Mouse (Mus musculus) intestine, postnatal 0 days (tissue): ENCODE data around the gene Dcbld1. TPM values are rescaled to one million over a fixed set of nuclear protein-coding genes. Genes with fewer than 3 reads are reported as not detected.

Experiments
- ATAC-seq: fragments of 200-750 bp; cut with Nextera tagmentation; 2 replicates; pipeline ENCODE4 v1.8.0; 2017; ENCODE audit warnings: mild to moderate bottlenecking, moderate TSS enrichment, moderate library complexity
- H3K27ac ChIP-seq: fragments of 300-500 bp; sonication (generic); 2 replicates; pipeline ENCODE4 v1.5.1; 2014; ENCODE audit warnings: mild to moderate bottlenecking, low read depth, low read length, moderate library complexity
- H3K27me3 ChIP-seq: fragments of 300-500 bp; sonication (generic); replicated peaks from 2 replicates; pipeline ENCODE4 v1.6.1; 2014; ENCODE audit warnings: low read length, mixed read lengths; ENCODE audit not compliant: control insufficient read depth, insufficient read depth
- H3K36me3 ChIP-seq: fragments of 300-500 bp; sonication (generic); 2 replicates; pipeline ENCODE4 v1.6.1; 2014; ENCODE audit warnings: mild to moderate bottlenecking, moderate library complexity; ENCODE audit not compliant: control insufficient read depth, insufficient read depth
- H3K4me1 ChIP-seq: fragments of 300-500 bp; sonication (generic); replicated peaks from 2 replicates; pipeline ENCODE4 v1.6.1; 2014; ENCODE audit warnings: antibody characterized with exemption, low read length, mixed read lengths; ENCODE audit not compliant: control insufficient read depth, insufficient read depth
- H3K4me2 ChIP-seq: fragments of 300-500 bp; sonication (generic); replicated peaks from 2 replicates; pipeline ENCODE4 v1.6.1; 2014; ENCODE audit warnings: low read depth, mild to moderate bottlenecking, moderate library complexity
- H3K4me3 ChIP-seq: fragments of 300-500 bp; sonication (generic); 2 replicates; pipeline ENCODE4 v1.5.1; 2014; ENCODE audit warnings: low read depth, low read length
- H3K9ac ChIP-seq: fragments of 300-500 bp; sonication (generic); 2 replicates; pipeline ENCODE4 v1.6.1; 2014; ENCODE audit warnings: mild to moderate bottlenecking, low read depth, low read length
- H3K9me3 ChIP-seq: fragments of 300-500 bp; sonication (generic); 2 replicates; pipeline ENCODE4 v1.6.1; 2016; ENCODE audit warnings: mixed run types; ENCODE audit not compliant: control insufficient read depth
- CTCF ChIP-seq: sonication (generic); IDR thresholded peaks from 2 replicates; pipeline ENCODE4 v1.5.1; 2016; ENCODE audit warnings: low read depth, mild to moderate bottlenecking, control low read depth, antibody characterized with exemption, moderate library complexity
- WGBS: fragments of 180-500 bp; shearing (Covaris S2); extraction: QIAGEN DNeasy Blood & Tissue Kit; methylation state at CpG from one replicate; pipeline ENCODE4 v1.1.7; 2014; 5-methylcytosine and 5-hydroxymethylcytosine counted together
- polyA plus RNA-seq: library from polyadenylated mRNA; unstranded; fragments of >200 nt; fragmentation: Nextera tagmentation; extraction: Ambion mirVana; gene quantifications from 2 replicates; pipeline ENCODE4 v1.2.1, GENCODE M21; 2015

Gene Dcbld1
- polyA plus RNA-seq, 1 experiment from 2014 or later = 36.7 TPM

DNA sequence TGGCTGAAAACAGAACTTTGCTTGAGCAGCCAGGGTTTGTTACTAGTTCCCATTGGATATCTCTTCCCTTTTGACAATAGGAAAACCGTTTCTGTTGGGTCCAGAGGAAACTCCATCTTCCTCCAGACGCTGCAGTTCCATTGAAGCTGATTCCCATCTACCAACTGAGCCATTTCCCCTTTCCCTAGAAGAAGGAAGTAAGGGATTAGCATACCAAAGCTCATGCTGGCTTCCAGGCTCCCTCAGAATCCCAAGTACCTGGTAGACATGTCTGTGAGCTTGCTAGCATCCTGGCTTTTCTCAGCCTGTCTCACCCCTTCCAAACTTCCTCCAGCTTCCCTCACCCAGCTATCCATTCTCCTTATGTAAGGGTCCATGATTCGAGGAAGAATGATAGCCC is 45.4 kb downstream of the Dcbld1 start:
- no peak overlapping the region for H3K4me2 ChIP-seq
- WGBS = 63% methylated on average over 3 of the region's 3 CpGs
- TF ChIP-seq CTCF = no peak
- ATAC-seq = no peak
- H3K9ac ChIP-seq = no peak overlapping the region
- no peak overlapping the region for H3K4me3 ChIP-seq
- 0 out of 2 replicates have a peak, but pooled peaks cover 8% of the 10 kb centered on the region for H3K36me3 ChIP-seq
- peaks cover 5% of the 10 kb centered on the region; the same call in 1 of the 2 replicates for H3K4me1 ChIP-seq
- no peaks in the 10 kb centered on the region for H3K27me3 ChIP-seq
- no peaks in the 10 kb centered on the region for H3K9me3 ChIP-seq
- H3K27ac ChIP-seq = no peak overlapping the region

DNA sequence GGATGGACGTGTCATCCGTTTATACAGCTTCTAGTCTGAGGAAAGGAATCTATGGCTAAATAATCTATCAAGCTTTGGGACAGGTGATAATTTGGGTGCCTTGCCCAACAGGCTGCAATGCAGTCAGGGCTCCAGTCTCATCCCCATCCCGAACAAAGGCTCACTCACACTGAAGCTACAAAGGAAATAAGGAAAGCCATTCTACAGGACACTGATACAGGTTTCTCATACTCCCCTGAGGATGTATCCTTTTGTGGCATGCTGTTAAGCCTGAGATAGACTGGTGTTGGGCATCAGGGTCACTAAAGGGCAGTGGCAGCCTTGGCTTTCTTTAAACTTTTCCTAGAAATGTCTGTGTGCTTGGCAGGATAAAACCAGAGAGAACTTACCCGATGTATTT is 46.5 kb downstream of the Dcbld1 start:
- H3K9me3 ChIP-seq = no peaks in the 10 kb centered on the region
- TF ChIP-seq CTCF = no peak
- H3K4me1 ChIP-seq = peaks cover 5% of the 10 kb centered on the region; the same call in 1 of the 2 replicates
- no peaks in the 10 kb centered on the region for H3K27me3 ChIP-seq
- H3K27ac ChIP-seq = no peak overlapping the region
- 72% methylated on average over 4 of the region's 4 CpGs for WGBS
- 0 out of 2 replicates have a peak, but pooled peaks cover 8% of the 10 kb centered on the region for H3K36me3 ChIP-seq
- no peak for ATAC-seq
- no peak overlapping the region for H3K9ac ChIP-seq
- no peak overlapping the region for H3K4me3 ChIP-seq
- H3K4me2 ChIP-seq = no peak overlapping the region

DNA sequence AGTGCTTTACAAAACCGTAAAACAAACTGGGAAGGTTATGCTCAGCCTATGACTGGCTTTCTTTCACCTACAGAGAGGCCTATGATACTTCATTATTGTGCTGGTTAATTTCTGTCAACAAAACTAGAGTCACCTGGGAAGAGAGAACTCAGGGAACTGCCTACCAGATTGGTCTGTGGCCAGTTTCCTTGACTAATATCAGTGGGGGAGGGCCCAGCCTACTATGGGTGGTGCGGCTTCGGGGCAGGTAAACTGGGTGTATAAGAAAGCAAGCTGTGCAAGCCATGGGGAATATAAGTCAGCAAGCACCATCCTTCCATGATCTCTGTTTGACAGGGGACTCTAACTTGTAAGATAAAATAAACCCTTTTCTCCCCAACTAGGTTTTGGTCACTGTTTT is 47.2 kb downstream of the Dcbld1 start:
- no peak for ATAC-seq
- H3K4me1 ChIP-seq = peaks cover 5% of the 10 kb centered on the region; the same call in 1 of the 2 replicates
- H3K4me2 ChIP-seq = no peak overlapping the region
- H3K27ac ChIP-seq = no peak overlapping the region
- H3K27me3 ChIP-seq = no peaks in the 10 kb centered on the region
- H3K9ac ChIP-seq = no peak overlapping the region
- H3K36me3 ChIP-seq = 0 out of 2 replicates have a peak, but pooled peaks cover 8% of the 10 kb centered on the region
- TF ChIP-seq CTCF = no peak
- H3K4me3 ChIP-seq = no peak overlapping the region
- 69% methylated on average over 3 of the region's 3 CpGs for WGBS
- H3K9me3 ChIP-seq = no peaks in the 10 kb centered on the region

DNA sequence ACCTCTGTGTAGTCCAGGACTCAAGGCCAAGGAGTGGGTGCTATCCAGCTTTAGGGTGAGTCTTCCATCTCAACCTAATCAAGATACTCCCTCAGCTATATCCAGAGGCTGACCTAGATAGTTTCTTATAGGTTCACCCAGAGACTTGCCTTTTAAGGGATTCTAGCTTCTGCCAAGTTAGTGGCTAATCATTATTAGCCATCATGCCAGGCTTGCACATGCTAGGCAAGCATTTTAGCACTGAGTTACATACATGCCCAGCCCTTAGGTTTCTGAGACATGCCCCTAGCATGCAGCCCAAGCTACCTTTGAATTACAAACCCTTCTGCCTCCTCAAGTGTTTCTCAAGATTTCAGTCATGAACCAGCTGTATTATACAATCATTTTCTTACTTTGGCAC is 47.9 kb downstream of the Dcbld1 start:
- H3K36me3 ChIP-seq = 0 out of 2 replicates have a peak, but pooled peaks cover 8% of the 10 kb centered on the region
- no peak for ATAC-seq
- H3K9ac ChIP-seq = no peak overlapping the region
- no peaks in the 10 kb centered on the region for H3K27me3 ChIP-seq
- no peak overlapping the region for H3K4me2 ChIP-seq
- TF ChIP-seq CTCF = no peak
- H3K27ac ChIP-seq = 0 out of 2 replicates have a peak overlapping the region, but pooled peaks have one; percentile 21
- peaks cover 5% of the 10 kb centered on the region; the same call in 1 of the 2 replicates for H3K4me1 ChIP-seq
- H3K4me3 ChIP-seq = no peak overlapping the region
- no peaks in the 10 kb centered on the region for H3K9me3 ChIP-seq

DNA sequence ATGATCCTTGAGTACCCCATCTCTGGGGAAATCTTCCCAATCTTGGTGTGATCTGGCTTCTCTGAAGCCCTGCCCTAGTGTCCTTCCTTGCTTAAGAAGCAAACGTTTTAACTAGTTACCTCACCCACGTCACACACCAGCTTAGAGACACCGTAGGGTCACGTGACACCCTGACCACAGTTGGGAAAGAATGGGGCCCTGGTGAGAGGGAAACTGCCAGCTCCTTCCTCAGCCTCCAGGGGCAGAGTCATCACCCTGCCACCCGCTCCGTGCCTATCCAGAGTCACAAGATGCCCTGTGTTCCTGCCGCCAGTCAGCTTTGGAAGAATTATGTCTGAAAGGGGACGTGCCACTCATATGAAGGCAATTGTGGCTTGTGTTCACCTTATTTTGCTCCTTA is 51.2 kb downstream of the Dcbld1 start:
- ATAC-seq = peak; percentile 88
- Histone ChIP-seq H3K27me3 (no peaks in the 10 kb centered on the region), H3K4me2 (no peak overlapping the region), H3K4me3 (no peak overlapping the region), H3K4me1 (no peaks in the 10 kb centered on the region; the same call in 1 of the 2 replicates), H3K27ac (peak overlapping the region; percentile 50; the same call in 1 of the 2 replicates), H3K36me3 (0 out of 2 replicates have a peak, but pooled peaks cover 14% of the 10 kb centered on the region), H3K9ac (no peak overlapping the region), H3K9me3 (no peaks in the 10 kb centered on the region)
- TF ChIP-seq CTCF = peak; percentile 55
- WGBS = 42% methylated on average over 8 of the region's 8 CpGs

DNA sequence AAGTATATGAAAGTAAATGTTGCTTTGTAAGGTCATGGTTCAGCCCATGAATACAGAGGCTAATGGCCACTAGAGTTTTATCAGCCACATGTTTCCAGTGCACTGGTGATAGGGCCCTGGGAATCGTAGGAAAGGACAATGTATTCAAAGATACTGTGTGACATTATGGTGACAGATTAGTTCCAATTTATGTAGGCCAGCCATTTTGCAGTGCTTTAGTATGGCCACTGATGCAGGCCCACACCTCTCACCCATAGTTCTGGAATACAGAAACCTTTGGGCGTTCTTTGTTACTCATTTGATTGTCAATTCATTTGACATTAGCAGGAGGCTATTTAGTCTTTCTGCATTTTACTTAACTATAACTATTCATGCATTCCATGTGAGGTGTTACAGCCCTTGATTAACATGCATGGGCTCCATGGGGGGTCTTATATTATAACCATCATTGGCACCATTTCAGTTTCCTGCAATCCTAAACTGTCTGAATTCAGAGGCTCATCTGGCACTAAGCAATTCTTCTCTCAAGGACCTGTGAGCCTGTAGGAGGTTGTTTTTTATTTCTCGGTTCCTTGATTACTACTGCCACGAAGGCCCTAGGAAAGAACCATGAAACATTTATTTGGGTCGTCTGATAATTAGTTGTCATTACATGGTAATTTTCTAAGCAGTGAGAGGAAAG is 54.6 kb downstream of the Dcbld1 start:
- no peaks in the 10 kb centered on the region; the same call in 1 of the 2 replicates for H3K4me1 ChIP-seq
- no peaks in the 10 kb centered on the region for H3K27me3 ChIP-seq
- no peak overlapping the region for H3K27ac ChIP-seq
- no peak overlapping the region for H3K9ac ChIP-seq
- no peak overlapping the region for H3K4me3 ChIP-seq
- H3K36me3 ChIP-seq = peaks cover 6% of the 10 kb centered on the region; the same call in 1 of the 2 replicates
- WGBS = 78% methylated on average over 5 of the region's 5 CpGs
- no peak for ATAC-seq
- no peak overlapping the region for H3K4me2 ChIP-seq
- H3K9me3 ChIP-seq = no peaks in the 10 kb centered on the region
- TF ChIP-seq CTCF = no peak
